Comparison of ENCODE assay signal across 10 mouse cellular contexts in the genomic region with DNA sequence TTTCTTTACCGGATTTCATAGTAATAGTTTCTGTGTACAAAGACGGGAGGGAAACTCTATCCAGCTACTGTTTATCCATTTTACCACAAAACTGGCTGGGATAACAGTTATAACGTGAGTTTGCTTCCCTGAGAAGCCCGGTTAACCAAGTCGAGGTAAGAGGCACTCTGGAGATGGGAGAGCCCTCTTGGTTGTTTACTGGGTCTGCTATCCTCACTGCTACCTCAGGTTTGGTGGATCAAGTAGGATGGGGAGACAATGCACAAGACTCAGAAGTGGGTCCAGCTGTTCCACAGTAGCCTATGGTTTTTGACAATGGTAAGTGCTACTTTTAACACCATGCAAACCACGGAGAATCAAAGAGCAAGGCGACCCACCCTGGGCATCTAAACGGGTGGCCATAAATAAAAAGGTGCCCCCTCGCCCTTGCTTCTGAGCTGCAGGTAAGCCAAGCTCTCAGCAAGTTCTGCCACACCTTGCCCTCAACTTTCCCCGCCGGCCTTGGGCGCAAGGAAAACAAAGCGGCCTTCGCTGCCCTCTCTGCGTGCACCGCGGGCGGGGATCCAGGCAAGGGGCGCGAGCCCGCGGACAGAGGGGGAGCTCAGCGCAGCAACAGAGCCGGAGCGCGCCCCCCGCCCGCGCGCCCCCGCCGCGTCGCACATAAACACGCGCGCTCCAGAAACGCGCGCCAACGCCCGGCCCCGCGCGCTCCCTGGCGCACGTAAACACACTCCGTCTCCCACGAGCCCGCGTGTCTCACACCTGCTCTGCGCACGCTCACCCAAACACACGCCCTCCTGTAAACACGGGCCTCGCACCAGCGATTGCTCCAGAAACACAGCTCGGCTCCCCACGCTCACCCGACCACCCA. TPM values are rescaled to one million over a fixed set of nuclear protein-coding genes. Genes with fewer than 3 reads are reported as not detected.
DNase-seq lines count a peak whose midpoint lies in the region; ATAC-seq lines count a peak whose summit lies in the region.
"Had no signal": no experiment of that assay in that cellular context is flagged by ENCODE, and none has a peak within 500 bp of the region (broad histone marks: within the 10 kb centered on the region; RNA-seq: fewer than 3 reads in every experiment).

No protein-coding gene starts in this region.

- no peaks in the 10 kb centered on the region for H3K36me3 ChIP-seq in heart, embryonic 11.5 days (ENCODE audit: control insufficient read depth, insufficient read depth, low read length)
- peaks cover 3% of the 10 kb centered on the region; the same call in 1 of the 2 replicates for H3K36me3 ChIP-seq in forebrain, embryonic 14.5 days (ENCODE audit: control insufficient read depth, insufficient read depth, low read length)
- H3K36me3 ChIP-seq in stomach, embryonic 15.5 days, result no peaks in the 10 kb centered on the region

- peaks cover 28% of the 10 kb centered on the region for H3K27me3 ChIP-seq in heart, embryonic 11.5 days (ENCODE audit: control insufficient read depth, insufficient read depth, low read length)
- H3K27me3 ChIP-seq in forebrain, embryonic 14.5 days (replicated peaks; ENCODE audit: control insufficient read depth, insufficient read depth, low read length), result no peaks in the 10 kb centered on the region
- peaks cover 33% of the 10 kb centered on the region for H3K27me3 ChIP-seq in stomach, embryonic 15.5 days (replicated peaks)
- H3K27me3 ChIP-seq: CH12.LX had no signal

- H3K4me2 ChIP-seq in heart, embryonic 11.5 days, result peak overlapping the region; percentile 90
- peak overlapping the region; percentile 72 for H3K4me2 ChIP-seq in forebrain, embryonic 14.5 days (ENCODE audit: low read length)
- H3K4me2 ChIP-seq in stomach, embryonic 15.5 days, result peak overlapping the region; percentile 99

- peak; percentile 1; the same call in 1 of the 2 replicates for ATAC-seq in heart, embryonic 11.5 days (replicated peaks; ENCODE audit: insufficient number of reproducible peaks, low FRiP score, low TSS enrichment)
- peak; percentile 33 for ATAC-seq in forebrain, embryonic 14.5 days
- ATAC-seq in stomach, embryonic 15.5 days (ENCODE audit: insufficient read depth, low FRiP score, low read depth), result peak; percentile 12; the same call in 1 of the 2 replicates
- no peak for ATAC-seq in inflammation-experienced regulatory T-cells, adult 6 months

- peak overlapping the region; percentile 93 for H3K9ac ChIP-seq in heart, embryonic 11.5 days (ENCODE audit: low read depth, low read length)
- H3K9ac ChIP-seq in forebrain, embryonic 14.5 days (ENCODE audit: low read length), result peak overlapping the region; percentile 94
- peak overlapping the region; percentile 42; the same call in 1 of the 2 replicates for H3K9ac ChIP-seq in stomach, embryonic 15.5 days

- H3K4me3 ChIP-seq in heart, embryonic 11.5 days (ENCODE audit: low read depth, low read length), result peak overlapping the region; percentile 81
- H3K4me3 ChIP-seq in forebrain, embryonic 14.5 days (ENCODE audit: low read depth, low read length), result peak overlapping the region; percentile 89
- peak overlapping the region; percentile 65 for H3K4me3 ChIP-seq in stomach, embryonic 15.5 days (replicated peaks)

- H3K27ac ChIP-seq in heart, embryonic 11.5 days (ENCODE audit: low read depth, low read length), result peak overlapping the region; percentile 94
- peak overlapping the region; percentile 97 for H3K27ac ChIP-seq in forebrain, embryonic 14.5 days (ENCODE audit: low read depth, low read length)
- no peak overlapping the region for H3K27ac ChIP-seq in stomach, embryonic 15.5 days

- intact Hi-C loops in heart, postnatal 10 days (cut with DNase I), result loop anchor here (2.0 kb wide), 1 partner anchor 21 kb away; no protein-coding TSS in a partner anchor

- DNase-seq in heart, postnatal 10 days, result no peak
- DNase-seq in brain, embryonic 18.5 days (ENCODE audit: low read depth, low spot score), result peak; percentile 57
- peak; percentile 78 for DNase-seq in forebrain, embryonic 14.5 days (ENCODE audit: low spot score)
- peak; percentile 52 to 62 for DNase-seq in layer of hippocampus, adult 8-10 months (ENCODE audit: low spot score in 2 of 2)
- DNase-seq in lung, postnatal 4 days, result peak; percentile 7 to 39

- H3K9me3 ChIP-seq in heart, embryonic 11.5 days (replicated peaks; ENCODE audit: control insufficient read depth, low read length), result no peaks in the 10 kb centered on the region
- H3K9me3 ChIP-seq in forebrain, embryonic 14.5 days (replicated peaks; ENCODE audit: control insufficient read depth, low read length), result no peaks in the 10 kb centered on the region
- H3K9me3 ChIP-seq in stomach, embryonic 15.5 days, result no peaks in the 10 kb centered on the region

- 4% methylated on average over 57 of the region's 60 CpGs for WGBS in heart, embryonic 11.5 days (ENCODE audit: insufficient replicate concordance)
- 2% methylated on average over 52 of the region's 60 CpGs for WGBS in forebrain, embryonic 14.5 days
- WGBS in stomach, embryonic 15.5 days, result 3% methylated on average over 60 of the region's 60 CpGs

- peaks cover 19% of the 10 kb centered on the region for H3K4me1 ChIP-seq in heart, embryonic 11.5 days (ENCODE audit: control insufficient read depth, insufficient read depth, low read length)
- H3K4me1 ChIP-seq in forebrain, embryonic 14.5 days (ENCODE audit: control insufficient read depth, insufficient read depth, low read length), result peaks cover 24% of the 10 kb centered on the region
- 0 out of 2 replicates have a peak, but pooled peaks cover 9% of the 10 kb centered on the region for H3K4me1 ChIP-seq in stomach, embryonic 15.5 days

RNA-seq across cellular contexts. Expression of a gene that starts 18.0 kb away (rescaled TPM):
- 0.21 TPM in 1 of 2 replicates, not detected in the other for polyA plus RNA-seq in heart, embryonic 11.5 days (2014; fragmentation: Nextera tagmentation; extraction: Ambion mirVana)
- total RNA-seq in heart, postnatal 10 days (2021), result not detected
- polyA plus RNA-seq in forebrain, embryonic 14.5 days (2014; fragmentation: Nextera tagmentation; extraction: Ambion mirVana), result 0.31 TPM in 1 of 2 replicates, not detected in the other
- total RNA-seq in layer of hippocampus, adult 8-10 months (2022), result not detected
- polyA plus RNA-seq in stomach, embryonic 15.5 days (2015; fragmentation: Nextera tagmentation; extraction: Ambion mirVana), result not detected in 2 replicates
- polyA plus RNA-seq in inflammation-experienced regulatory T-cells, adult 6 months (2017; shearing (Covaris generic)), result not detected
- total RNA-seq: CH12.LX; gastrocnemius, postnatal 4 days had no signal

RNA-seq across cellular contexts. Expression of a gene that starts 49.6 kb away (rescaled TPM):
- 88.5 and 102 TPM in 2 replicates for polyA plus RNA-seq in heart, embryonic 11.5 days (2014; fragmentation: Nextera tagmentation; extraction: Ambion mirVana)
- total RNA-seq in heart, postnatal 10 days (2021), result 10 to 100 TPM; 79.9 to 84.5 TPM
- 25.1 and 30.0 TPM in 2 replicates for polyA plus RNA-seq in forebrain, embryonic 14.5 days (2014; fragmentation: Nextera tagmentation; extraction: Ambion mirVana)
- total RNA-seq in layer of hippocampus, adult 8-10 months (2022), result 10 to 100 TPM; 32.3 to 37.2 (median 35.5) TPM
- 129 and 133 TPM in 2 replicates for polyA plus RNA-seq in stomach, embryonic 15.5 days (2015; fragmentation: Nextera tagmentation; extraction: Ambion mirVana)
- polyA plus RNA-seq in inflammation-experienced regulatory T-cells, adult 6 months (2017; shearing (Covaris generic)), result 10 to 100 TPM; 43.5 to 56.3 (median 47.6) TPM

Comparison
In these comparisons a context has a peak if more than half of its experiments do, and no peak if none do; other contexts are left out.
1. H3K9ac ChIP-seq: peak in every context shown above with its lines; median percentile 94 in forebrain, embryonic 14.5 days; 93 in heart, embryonic 11.5 days; 42 in stomach, embryonic 15.5 days.
2. DNase-seq: peak in brain, embryonic 18.5 days (single experiment), forebrain, embryonic 14.5 days (single experiment), layer of hippocampus, adult 8-10 months (2 of 2) and lung, postnatal 4 days (2 of 2); none in heart, postnatal 10 days (0 of 2).
3. Peak in every context shown above with its lines, with median percentiles within 50 percentile points of each other: H3K4me2 ChIP-seq and H3K4me3 ChIP-seq.